Mouse (Mus musculus) embryo, embryonic 10.5 days (tissue): ENCODE measurements around the gene Kcnq1.

Source experiments
- DNase-seq: peaks from one replicate; pipeline ENCODE4 v3.0.0-alpha.2; 2015; ENCODE audit warnings: low spot score

Kcnq1 gene

GRCm38 (mm10) chr7:143275030-143275429 lies 168.9 kb downstream of the Kcnq1 start:
- no peak for DNase-seq

DNA sequence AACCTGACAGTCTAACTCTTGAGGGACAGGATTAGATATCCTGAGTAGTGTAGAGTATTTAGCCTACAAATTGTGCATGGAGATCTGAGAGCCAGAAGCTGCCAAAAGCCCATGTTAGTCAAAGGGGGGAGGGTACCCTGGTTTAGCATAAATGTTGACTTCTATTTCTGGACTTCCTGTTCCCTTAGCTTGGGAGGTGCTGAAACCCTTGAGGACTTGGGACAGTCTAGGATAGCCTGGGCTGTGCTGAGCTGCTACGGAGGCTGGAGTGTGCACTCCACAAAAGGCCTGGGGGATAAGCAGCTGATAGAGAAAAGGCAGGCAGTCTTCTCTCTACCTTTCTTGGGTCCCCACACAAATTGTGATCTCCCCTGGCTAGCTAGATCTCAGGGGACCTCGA lies 177.5 kb downstream of the Kcnq1 start:
- DNase-seq = no peak

GRCm38 (mm10) chr7:143284866-143285265 lies 178.7 kb downstream of the Kcnq1 start:
- no peak for DNase-seq

DNA sequence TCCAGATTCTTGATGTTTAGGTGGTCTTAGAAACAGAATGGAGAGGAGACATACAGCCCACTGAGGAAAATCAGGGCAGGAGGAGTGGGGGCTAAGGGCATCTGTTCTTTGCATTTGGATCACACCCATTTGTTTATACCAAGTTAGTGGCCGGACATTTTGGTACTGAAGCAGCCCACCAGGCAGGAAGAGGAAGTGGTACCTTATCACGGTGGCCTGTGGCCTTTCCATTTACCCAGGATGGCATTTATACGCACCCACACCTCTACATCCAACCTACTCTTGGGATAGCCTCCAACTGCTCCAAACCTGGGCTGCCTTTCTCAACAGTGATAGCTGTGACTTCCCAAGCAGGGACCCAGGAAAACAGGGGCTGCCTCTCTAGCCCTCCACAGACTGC lies 179.3 kb downstream of the Kcnq1 start:
- DNase-seq = no peak

DNA sequence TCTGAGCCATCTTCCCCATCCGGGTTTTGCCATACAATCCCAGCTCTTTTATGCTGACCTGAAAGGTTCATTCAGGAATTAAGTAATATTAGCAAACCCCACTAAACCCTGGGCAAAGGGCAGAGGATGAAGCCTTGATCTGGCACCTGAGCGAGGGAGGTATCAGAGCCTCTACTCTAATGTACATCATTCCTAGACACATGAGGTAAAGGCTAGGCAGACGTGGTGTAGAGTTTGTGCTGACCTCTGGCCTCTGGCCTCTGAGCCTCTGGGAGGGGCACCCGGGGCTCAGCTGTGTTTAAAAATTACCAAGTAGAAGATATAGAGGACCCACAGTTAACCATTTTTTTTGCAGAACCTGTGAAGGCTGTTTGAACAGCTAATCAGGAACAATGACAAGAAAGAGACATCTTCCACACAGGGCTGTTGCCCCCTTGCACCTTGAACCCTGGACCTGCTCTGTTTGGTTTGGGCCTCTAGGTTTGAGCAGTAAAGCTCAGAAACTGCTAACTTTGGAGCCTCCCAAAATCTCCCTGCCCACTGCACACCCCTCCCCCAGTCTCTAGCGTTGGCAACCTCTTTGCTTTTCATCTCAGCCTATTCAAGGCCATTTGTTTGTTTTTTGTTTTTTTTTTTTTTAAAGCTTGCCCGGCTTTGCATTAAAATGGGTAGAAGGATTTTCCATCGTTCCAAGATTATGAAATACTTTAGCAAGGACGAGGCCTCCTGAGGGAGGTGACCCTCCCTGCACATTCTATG lies 180.5 kb downstream of the Kcnq1 start:
- no peak for DNase-seq

DNA sequence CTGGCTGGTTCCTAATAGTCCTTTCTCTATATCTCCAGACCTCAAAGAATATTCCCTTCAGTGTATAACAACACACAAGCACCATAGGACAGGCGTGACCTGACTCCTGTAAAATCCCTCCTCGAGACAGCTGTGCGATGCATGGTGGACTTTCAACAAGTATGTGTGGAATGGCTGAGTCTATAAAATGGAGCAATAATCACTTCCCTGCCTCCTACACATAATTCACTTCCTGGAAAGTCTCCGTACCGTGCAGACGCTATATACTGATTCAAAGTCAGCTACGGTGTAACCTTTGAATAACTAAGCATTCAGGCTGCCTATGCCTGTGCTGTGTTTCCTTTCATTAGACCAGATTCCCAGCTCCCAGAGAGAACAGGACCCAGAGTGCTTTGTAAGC lies 182.0 kb downstream of the Kcnq1 start:
- DNase-seq = no peak

DNA sequence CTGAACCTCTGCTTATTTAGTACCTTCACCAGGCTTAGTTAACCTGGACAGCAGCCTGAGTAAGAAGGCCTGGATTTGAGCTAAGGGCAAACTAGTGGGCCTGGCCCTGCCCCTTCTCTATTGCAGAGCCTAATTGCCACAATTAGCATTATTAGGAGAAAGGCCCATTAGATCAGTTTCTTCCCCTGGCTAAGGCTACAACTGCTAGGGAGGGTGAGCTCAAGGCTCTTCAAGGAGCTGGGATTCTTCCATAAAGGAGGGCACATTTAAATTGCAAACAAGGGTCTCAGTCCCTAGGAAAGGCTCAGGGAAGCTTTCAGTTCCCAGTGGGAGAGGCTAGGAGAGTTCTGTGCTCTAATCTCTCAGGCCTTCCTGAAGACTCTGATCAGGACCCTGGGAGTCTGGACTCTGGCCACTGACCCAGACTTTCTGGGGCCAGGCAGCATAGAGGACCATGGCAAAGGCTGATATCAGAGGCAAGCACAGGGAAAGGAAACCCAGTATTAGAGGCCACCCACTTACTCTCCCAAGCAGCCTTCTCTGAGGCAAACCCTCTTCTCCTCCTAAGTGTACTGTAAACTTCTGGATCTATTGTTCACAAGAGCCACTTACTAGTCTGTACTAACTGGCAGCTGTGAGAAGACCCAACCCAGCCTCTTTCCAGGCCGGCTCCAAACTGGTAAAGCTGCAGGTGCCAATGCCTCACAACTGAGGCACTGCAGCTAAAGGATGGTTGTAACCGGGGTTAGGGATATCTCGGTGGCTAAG lies 183.1 kb downstream of the Kcnq1 start:
- DNase-seq = no peak

- DNase-seq = peak; percentile 14
Observed at GRCm38 (mm10) chr7:143294690-143295355, 188.7 kb downstream of the Kcnq1 start.

DNA sequence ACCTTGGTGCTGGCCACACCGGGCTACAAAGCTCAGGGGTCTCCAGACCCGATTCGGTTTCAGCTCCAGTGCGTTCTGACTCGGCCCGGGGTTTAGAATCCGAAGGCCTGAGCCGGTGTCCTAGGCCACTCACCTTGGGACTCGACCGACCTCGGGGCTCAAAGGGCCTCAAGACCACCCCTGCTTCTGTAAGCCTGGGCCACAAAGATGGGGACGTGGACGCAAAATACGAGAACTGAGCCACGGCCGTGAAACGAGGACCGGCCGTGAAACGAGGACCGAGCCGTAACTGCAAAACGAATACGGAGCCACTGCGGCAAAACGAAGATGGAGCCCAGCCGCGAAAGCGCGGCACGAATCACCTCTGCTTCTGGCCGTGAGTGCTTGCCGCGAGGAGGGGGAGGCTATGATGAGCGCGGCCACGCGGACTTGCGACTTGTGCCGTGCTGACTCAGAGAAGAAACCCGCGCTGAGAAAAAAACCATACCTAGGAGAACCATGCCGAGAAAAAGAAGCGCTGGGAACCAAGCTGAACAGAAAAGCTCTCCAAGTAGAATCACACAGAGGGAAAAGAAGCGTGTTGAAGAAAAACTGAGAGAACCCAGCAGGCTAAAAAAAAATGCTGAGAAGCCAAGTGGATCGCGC lies 189.3 kb downstream of the Kcnq1 start:
- peak; percentile 55 for DNase-seq

- peak; percentile 46 for DNase-seq
Observed at GRCm38 (mm10) chr7:143296001-143296379, 189.8 kb downstream of the Kcnq1 start.

DNA sequence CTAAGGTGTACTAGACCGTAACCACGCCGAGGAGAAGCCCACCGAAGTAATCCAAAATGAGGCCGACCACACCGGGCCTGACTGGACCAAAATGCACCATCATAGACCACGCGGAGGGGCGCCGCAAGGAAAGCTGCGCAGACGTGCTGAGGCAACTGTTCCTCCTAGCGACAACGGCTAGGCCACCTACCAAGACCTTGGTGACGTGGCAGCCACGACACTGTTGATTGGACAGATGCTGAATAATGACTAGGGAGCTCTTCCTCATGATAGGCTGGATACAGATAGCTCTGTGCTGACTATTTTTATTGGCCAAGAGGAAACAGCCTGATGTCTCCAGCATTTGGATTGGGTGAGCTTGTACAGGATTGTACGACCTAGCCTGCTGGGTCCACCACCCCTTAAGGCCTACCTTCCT lies 190.2 kb downstream of the Kcnq1 start:
- peak; percentile 96 for DNase-seq

GRCm38 (mm10) chr7:143300037-143300436 lies 193.9 kb downstream of the Kcnq1 start:
- peak; percentile 50 for DNase-seq

DNA sequence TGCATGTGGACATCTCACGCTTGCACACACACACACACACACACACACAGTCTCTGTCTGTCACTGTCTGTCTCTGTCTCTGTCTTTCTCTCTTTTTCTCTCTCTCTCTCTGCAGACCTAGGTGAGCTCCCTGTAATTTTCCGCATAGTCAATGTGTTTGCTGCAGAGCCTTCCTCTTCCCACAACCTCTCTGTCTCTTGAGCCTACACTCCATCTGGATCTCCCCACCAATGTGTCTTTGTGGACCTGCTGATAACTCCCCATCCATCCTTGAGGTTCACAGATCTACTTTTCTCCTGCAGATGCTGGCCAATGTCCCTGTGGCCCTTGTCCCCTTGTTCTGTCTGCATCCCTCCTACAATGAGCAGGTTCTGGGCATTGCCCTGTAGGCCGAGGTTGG lies 194.5 kb downstream of the Kcnq1 start:
- DNase-seq = no peak

- DNase-seq = no peak
Observed at GRCm38 (mm10) chr7:143302156-143302555, 196.0 kb downstream of the Kcnq1 start.

- DNase-seq = peak; percentile 19
Observed at GRCm38 (mm10) chr7:143302593-143303238, 196.6 kb downstream of the Kcnq1 start.

- DNase-seq = no peak
Observed at GRCm38 (mm10) chr7:143303557-143303956, 197.4 kb downstream of the Kcnq1 start.

- peak; percentile 51 for DNase-seq
Observed at GRCm38 (mm10) chr7:143305808-143306207, 199.6 kb downstream of the Kcnq1 start.

DNA sequence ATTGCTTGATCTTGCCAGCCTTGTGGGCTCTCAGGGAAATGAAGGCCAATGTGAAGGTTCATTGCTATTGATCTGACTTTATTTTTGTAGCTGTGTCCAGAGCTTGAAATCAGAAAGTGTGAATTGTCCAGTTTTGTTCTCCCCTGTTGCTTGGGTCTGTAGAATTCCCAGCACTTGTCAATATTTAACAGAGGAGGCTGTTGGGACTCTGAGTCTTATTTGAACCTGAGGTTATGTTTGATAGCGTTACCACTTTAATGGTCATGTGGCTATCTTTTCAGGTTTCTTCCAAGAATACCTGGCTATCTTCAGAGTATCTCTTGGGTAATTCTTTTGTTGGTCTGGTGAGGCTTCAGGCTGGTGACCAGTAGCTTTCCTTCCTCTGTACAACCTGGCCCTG lies 201.8 kb downstream of the Kcnq1 start:
- no peak for DNase-seq

DNA sequence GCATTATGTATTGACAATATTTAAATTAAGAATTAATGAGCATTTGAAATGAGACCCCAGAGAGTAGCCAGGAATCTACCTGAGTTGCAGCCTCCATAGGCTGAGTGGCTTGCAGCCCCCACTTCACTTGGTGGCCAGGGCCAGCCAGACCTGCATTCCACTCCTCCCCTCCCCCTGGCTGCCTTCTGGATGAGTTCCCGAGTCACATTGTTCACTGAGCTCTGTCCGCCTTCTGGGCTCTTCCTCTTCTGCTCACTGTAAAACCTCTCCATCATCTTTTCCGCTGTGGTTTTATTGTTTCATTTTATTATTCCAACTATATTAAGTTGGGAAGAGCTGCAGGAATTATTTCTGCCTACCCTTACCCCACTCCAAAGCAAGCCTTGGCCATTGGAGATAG lies 204.1 kb downstream of the Kcnq1 start:
- DNase-seq = peak; percentile 41

DNA sequence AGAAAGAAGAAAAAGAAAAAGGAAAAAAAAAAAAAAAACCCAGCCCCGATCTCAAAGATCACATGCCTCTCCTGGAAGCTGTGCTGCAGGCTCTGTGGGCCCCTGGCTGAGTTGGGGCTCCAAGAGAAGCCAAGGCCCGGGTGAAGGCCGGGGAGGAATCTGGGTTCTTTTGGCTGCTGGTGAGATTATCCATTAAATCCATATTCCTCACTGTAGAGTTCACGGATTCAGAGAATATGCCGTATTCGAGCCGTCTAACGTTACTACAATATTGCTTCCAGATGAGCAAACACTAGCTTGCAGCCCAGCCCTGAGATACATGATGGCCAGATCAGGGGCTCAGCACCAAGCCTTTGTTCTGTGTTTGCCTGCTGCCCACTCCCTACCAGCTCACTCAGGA lies 204.7 kb downstream of the Kcnq1 start:
- DNase-seq = peak; percentile 54

GRCm38 (mm10) chr7:143311471-143311870 lies 205.3 kb downstream of the Kcnq1 start:
- DNase-seq = no peak
